Mouse (Mus musculus) kidney, embryonic 16.5 days (tissue): ENCODE data around the gene D16Ertd472e. TPM values are rescaled to one million over a fixed set of nuclear protein-coding genes. Genes with fewer than 3 reads are reported as not detected.

Experiments used
- ATAC-seq: fragments of 200-750 bp; cut with Nextera tagmentation; 2 replicates; pipeline ENCODE4 v1.8.0; 2017; ENCODE audit warnings: moderate TSS enrichment; ENCODE audit not compliant: low FRiP score, low TSS enrichment
- H3K27ac ChIP-seq: fragments of 300-500 bp; sonication (generic); 2 replicates; pipeline ENCODE4 v1.5.1; 2014; ENCODE audit warnings: low read length
- H3K27me3 ChIP-seq: fragments of 300-500 bp; sonication (generic); 2 replicates; pipeline ENCODE4 v1.6.1; 2014; ENCODE audit warnings: low read length, control low read depth, mixed read lengths; ENCODE audit not compliant: insufficient read depth
- H3K36me3 ChIP-seq: fragments of 300-500 bp; sonication (generic); 2 replicates; pipeline ENCODE4 v1.6.1; 2014; ENCODE audit warnings: low read length, control low read depth, mixed read lengths; ENCODE audit not compliant: insufficient read depth
- H3K4me1 ChIP-seq: fragments of 300-500 bp; sonication (generic); 2 replicates; pipeline ENCODE4 v1.6.1; 2014; ENCODE audit warnings: low read length, control low read depth, mixed read lengths; ENCODE audit not compliant: insufficient read depth
- H3K4me2 ChIP-seq: fragments of 300-500 bp; sonication (generic); replicated peaks from 2 replicates; pipeline ENCODE4 v1.6.1; 2014; ENCODE audit warnings: low read depth, low read length
- H3K4me3 ChIP-seq: fragments of 300-500 bp; sonication (generic); 2 replicates; pipeline ENCODE4 v1.5.1; 2014; ENCODE audit warnings: mild to moderate bottlenecking, low read length
- H3K9ac ChIP-seq: fragments of 300-500 bp; sonication (generic); replicated peaks from 2 replicates; pipeline ENCODE4 v1.6.1; 2014; ENCODE audit warnings: low read length
- H3K9me3 ChIP-seq: fragments of 300-500 bp; sonication (generic); 2 replicates; pipeline ENCODE4 v1.6.1; 2016; ENCODE audit warnings: low read length, control low read depth
- WGBS: fragments of 180-500 bp; shearing (Covaris S2); extraction: QIAGEN DNeasy Blood & Tissue Kit; methylation state at CpG from one replicate; pipeline ENCODE4 v1.1.7; 2014; 5-methylcytosine and 5-hydroxymethylcytosine counted together
- polyA plus RNA-seq: library from polyadenylated mRNA; unstranded; fragments of >200 nt; fragmentation: Nextera tagmentation; extraction: Ambion mirVana; gene quantifications from 2 replicates; pipeline ENCODE4 v1.2.1, GENCODE M21; 2015

D16Ertd472e gene
- polyA plus RNA-seq, 1 experiment from 2014 or later = 11.9 TPM

DNA sequence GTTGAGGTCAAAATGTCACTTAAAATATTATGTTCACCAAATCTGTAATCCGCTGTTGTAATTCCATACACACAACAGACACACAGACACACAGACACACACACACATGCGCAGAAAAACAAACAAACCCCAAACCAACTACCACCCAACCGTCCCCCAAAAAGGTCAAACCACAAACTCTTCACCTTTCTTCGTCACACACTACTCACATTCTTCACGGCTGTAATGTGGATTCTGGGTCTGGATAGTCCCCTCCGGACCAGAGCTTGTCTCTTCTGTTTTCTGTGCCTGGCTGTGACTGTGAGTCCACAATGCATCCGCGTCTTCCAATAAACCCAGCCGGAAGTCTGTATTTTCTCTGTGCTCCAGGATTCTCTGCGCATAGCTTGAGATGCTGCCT is 29.1 kb downstream of the D16Ertd472e start:
- no peak overlapping the region for H3K4me3 ChIP-seq
- H3K9ac ChIP-seq = no peak overlapping the region
- 94% methylated on average over 10 of the region's 10 CpGs for WGBS
- H3K27me3 ChIP-seq = no peaks in the 10 kb centered on the region
- H3K9me3 ChIP-seq = no peaks in the 10 kb centered on the region
- no peak for ATAC-seq
- no peak overlapping the region for H3K4me2 ChIP-seq
- no peaks in the 10 kb centered on the region for H3K4me1 ChIP-seq
- peaks cover 20% of the 10 kb centered on the region for H3K36me3 ChIP-seq
- H3K27ac ChIP-seq = no peak overlapping the region

- Histone ChIP-seq H3K27ac (no peak overlapping the region), H3K4me1 (no peaks in the 10 kb centered on the region), H3K27me3 (no peaks in the 10 kb centered on the region), H3K4me2 (no peak overlapping the region), H3K9me3 (no peaks in the 10 kb centered on the region), H3K4me3 (no peak overlapping the region), H3K36me3 (peaks cover 23% of the 10 kb centered on the region), H3K9ac (no peak overlapping the region)
- WGBS = 89% methylated on average over 6 of the region's 6 CpGs
- no peak for ATAC-seq
Measured at GRCm38 (mm10) chr16:78546529-78546928, 30.0 kb downstream of the D16Ertd472e start.

- no peak overlapping the region for H3K4me2 ChIP-seq
- no peaks in the 10 kb centered on the region for H3K27me3 ChIP-seq
- no peak for ATAC-seq
- H3K9me3 ChIP-seq = no peaks in the 10 kb centered on the region
- 80% methylated on average over 16 of the region's 16 CpGs for WGBS
- H3K9ac ChIP-seq = no peak overlapping the region
- no peaks in the 10 kb centered on the region for H3K4me1 ChIP-seq
- peaks cover 11% of the 10 kb centered on the region for H3K36me3 ChIP-seq
- no peak overlapping the region for H3K4me3 ChIP-seq
- no peak overlapping the region for H3K27ac ChIP-seq
Measured at GRCm38 (mm10) chr16:78540376-78541246, 35.9 kb downstream of the D16Ertd472e start.

DNA sequence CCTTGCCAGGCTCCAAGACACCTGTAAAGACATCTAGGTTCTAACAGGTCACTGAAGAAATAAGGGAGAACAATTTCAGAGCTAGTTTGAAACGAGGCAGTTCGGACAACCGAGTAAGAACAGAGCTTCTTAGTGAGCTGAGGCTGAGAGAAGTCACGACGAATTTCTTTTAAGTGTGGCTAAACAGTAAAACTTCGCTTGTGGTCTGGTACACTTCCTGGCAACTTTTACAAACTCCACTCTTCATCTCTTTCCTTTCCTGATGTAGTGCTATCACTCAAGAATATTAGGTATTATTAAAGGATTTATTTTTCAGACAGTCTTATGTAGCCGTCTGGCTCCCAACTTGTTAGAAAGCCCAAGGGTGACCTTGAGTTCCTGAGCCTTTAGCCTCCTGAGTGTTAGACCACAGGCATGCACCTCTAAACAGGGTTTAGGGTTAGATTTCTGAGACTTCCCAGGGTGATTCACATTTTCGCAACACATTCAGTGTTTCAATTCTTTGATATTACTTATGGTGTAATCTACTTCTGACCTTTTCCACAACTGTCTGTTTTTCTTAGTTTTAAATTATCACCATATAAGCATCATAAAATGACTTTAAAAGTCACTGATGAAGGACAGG is 38.6 kb downstream of the D16Ertd472e start:
- no peaks in the 10 kb centered on the region for H3K9me3 ChIP-seq
- 86% methylated on average over 8 of the region's 8 CpGs for WGBS
- no peak for ATAC-seq
- no peak overlapping the region for H3K4me2 ChIP-seq
- H3K27me3 ChIP-seq = no peaks in the 10 kb centered on the region
- H3K36me3 ChIP-seq = peaks cover 3% of the 10 kb centered on the region; the same call in 1 of the 2 replicates
- H3K4me3 ChIP-seq = no peak overlapping the region
- no peaks in the 10 kb centered on the region for H3K4me1 ChIP-seq
- no peak overlapping the region for H3K27ac ChIP-seq
- no peak overlapping the region for H3K9ac ChIP-seq

GRCm38 (mm10) chr16:78537322-78537721 is 39.2 kb downstream of the D16Ertd472e start:
- Histone ChIP-seq H3K36me3 (peaks cover 3% of the 10 kb centered on the region; the same call in 1 of the 2 replicates), H3K9ac (no peak overlapping the region), H3K27ac (no peak overlapping the region), H3K27me3 (no peaks in the 10 kb centered on the region), H3K9me3 (no peaks in the 10 kb centered on the region), H3K4me2 (no peak overlapping the region), H3K4me3 (no peak overlapping the region), H3K4me1 (no peaks in the 10 kb centered on the region)
- 65% methylated on average over 7 of the region's 7 CpGs for WGBS
- no peak for ATAC-seq

DNA sequence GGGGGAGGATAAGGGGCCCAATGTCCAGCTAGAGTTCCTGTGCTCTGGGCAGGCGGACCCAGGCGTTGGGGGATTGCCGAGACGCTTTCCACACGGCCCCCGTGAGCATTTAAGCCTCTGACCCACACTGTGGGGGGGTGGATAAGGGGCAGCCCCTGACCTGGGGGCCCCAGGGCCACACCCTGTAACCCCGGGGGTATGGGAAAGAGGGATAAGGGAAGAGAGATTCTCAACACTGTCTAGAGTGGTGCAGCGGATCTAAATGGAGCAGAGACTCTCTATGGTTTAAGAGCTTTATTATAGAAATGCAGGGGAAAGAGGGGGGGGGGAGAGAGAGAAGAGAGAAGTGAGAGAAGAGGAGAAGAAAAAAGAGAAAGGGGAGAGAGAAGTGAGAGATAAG is 42.0 kb downstream of the D16Ertd472e start:
- H3K4me3 ChIP-seq = no peak overlapping the region
- H3K4me1 ChIP-seq = no peaks in the 10 kb centered on the region
- H3K27me3 ChIP-seq = no peaks in the 10 kb centered on the region
- H3K4me2 ChIP-seq = no peak overlapping the region
- H3K9me3 ChIP-seq = no peaks in the 10 kb centered on the region
- H3K36me3 ChIP-seq = no peaks in the 10 kb centered on the region
- 0 out of 2 replicates have a peak, but pooled peaks have one; percentile 59 for ATAC-seq
- no peak overlapping the region for H3K9ac ChIP-seq
- 66% methylated on average over 8 of the region's 8 CpGs for WGBS
- no peak overlapping the region for H3K27ac ChIP-seq

- H3K4me1 ChIP-seq = no peaks in the 10 kb centered on the region
- H3K4me2 ChIP-seq = no peak overlapping the region
- WGBS = 82% methylated on average over 6 of the region's 6 CpGs
- H3K9me3 ChIP-seq = no peaks in the 10 kb centered on the region
- H3K9ac ChIP-seq = no peak overlapping the region
- no peaks in the 10 kb centered on the region for H3K27me3 ChIP-seq
- H3K36me3 ChIP-seq = no peaks in the 10 kb centered on the region
- ATAC-seq = no peak
- H3K4me3 ChIP-seq = no peak overlapping the region
- H3K27ac ChIP-seq = no peak overlapping the region
Measured at GRCm38 (mm10) chr16:78531957-78532605, 44.4 kb downstream of the D16Ertd472e start.

DNA sequence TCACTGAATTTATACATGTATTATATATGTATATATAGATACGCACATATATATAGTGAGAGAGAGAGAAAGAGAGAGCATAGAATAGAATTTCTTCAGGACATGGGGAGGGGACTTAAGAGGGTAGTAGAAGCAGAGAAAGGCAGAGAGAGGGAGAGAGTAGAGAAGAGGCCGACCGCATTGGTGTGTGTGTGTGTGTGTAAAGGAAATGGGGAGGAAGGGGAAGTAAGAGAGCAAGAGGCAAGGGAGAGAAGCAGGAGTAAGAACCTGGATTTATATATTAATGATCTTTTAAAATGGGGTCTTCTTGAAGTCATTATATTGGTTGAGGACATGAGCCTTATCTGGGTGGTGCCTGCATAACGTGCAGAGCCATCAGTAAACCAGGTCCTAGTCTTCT is 53.5 kb downstream of the D16Ertd472e start:
- H3K4me3 ChIP-seq = no peak overlapping the region
- no peak overlapping the region for H3K9ac ChIP-seq
- no peaks in the 10 kb centered on the region for H3K36me3 ChIP-seq
- no peak overlapping the region for H3K27ac ChIP-seq
- H3K9me3 ChIP-seq = no peaks in the 10 kb centered on the region
- no peak overlapping the region for H3K4me2 ChIP-seq
- 77% methylated on average over 4 of the region's 4 CpGs for WGBS
- H3K4me1 ChIP-seq = no peaks in the 10 kb centered on the region
- H3K27me3 ChIP-seq = no peaks in the 10 kb centered on the region
- ATAC-seq = no peak

DNA sequence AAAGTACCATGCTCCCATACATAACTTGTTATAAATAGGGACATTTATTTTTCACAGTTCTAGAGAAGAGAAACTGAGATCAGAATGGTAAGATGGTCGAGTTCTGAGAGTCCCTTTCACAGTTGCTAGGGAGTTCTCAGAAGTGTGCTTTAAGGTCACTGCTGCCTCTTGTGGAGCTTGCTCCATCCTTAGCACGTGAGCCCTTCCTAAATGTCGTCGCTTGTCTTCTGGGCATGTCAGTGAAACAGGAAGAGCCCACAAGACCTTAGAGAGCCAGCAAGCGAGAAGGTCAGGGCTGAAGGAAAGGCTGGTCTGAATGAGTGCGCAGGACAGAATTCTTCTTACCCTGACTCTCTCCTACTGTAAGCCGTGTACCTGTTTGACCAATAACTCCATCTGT is 57.8 kb downstream of the D16Ertd472e start:
- Histone ChIP-seq H3K9ac (no peak overlapping the region), H3K9me3 (no peaks in the 10 kb centered on the region), H3K27ac (no peak overlapping the region), H3K27me3 (no peaks in the 10 kb centered on the region), H3K36me3 (no peaks in the 10 kb centered on the region), H3K4me2 (no peak overlapping the region), H3K4me1 (no peaks in the 10 kb centered on the region), H3K4me3 (no peak overlapping the region)
- no peak for ATAC-seq
- WGBS = 62% methylated on average over 7 of the region's 7 CpGs

DNA sequence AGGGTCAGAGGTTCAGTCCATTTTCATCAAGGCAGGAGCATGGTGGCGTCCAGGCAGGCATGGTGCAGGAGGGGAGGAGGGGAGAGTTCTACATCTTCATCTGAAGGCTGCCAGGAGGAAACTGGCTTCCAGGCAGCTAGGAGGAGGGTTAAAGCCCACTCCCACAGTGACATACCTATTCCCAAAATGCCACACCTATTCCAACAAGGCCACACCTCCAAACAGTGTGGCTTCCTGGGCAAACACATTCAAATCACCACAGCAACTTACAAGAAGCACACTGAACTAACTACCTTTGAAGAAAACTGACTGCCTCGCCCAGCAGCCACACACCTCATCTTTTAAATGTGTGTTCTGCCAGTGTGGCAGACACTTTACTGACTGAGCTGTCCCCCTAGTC is 59.3 kb downstream of the D16Ertd472e start:
- no peak overlapping the region for H3K9ac ChIP-seq
- H3K4me1 ChIP-seq = no peaks in the 10 kb centered on the region
- no peak overlapping the region for H3K27ac ChIP-seq
- H3K27me3 ChIP-seq = no peaks in the 10 kb centered on the region
- no peaks in the 10 kb centered on the region for H3K36me3 ChIP-seq
- ATAC-seq = no peak
- H3K4me2 ChIP-seq = no peak overlapping the region
- WGBS = 85% methylated on average over 2 of the region's 2 CpGs
- no peaks in the 10 kb centered on the region for H3K9me3 ChIP-seq
- no peak overlapping the region for H3K4me3 ChIP-seq
